Mouse (Mus musculus): ENCODE results near the gene Ambra1.

DNA sequence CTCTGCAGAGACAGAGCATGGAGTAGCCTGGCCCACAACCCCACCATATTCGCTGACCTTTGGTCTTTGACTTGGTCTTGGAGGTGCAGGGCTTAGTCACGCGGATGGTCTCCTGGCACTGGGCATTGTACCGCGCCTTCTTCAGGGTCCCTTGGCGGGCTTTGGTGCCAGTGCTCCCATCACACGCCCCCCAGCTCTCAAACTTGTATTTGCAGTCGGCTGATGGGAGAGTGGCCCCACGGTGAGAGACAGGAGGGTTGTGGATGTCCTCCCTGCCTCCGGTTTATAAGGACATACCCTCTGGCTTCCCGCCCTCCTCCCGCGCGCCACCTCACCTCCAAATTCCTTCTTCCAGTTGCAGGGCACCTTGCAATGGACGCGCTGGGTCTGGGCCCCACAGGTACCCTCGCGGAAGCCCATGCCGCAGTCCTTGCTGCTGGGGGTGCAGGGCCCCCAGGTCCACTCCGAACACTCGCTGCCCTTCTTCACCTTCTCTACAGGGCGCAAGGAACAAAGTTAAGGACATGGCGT lies 200.9 kb downstream of the Ambra1 start:
- TF ChIP-seq CTCF (IDR thresholded peaks at IDR 0.05; ENCODE audit: borderline replicate concordance, extremely low read depth, insufficient read depth, insufficient read length) (no peak), POLR2A (IDR thresholded peaks at IDR 0.05; ENCODE audit: borderline replicate concordance, extremely low read depth, insufficient read depth, insufficient read length, poor library complexity, severe bottlenecking) (no peak)
